Comparison of ENCODE assay signal across 11 mouse cellular contexts in genomic region chr1:54118342-54118973, GRCm38 (mm10).
DNase-seq lines count a peak whose midpoint lies in the region; ATAC-seq and TF ChIP-seq lines count a peak whose summit lies in the region.
"Had no signal": no experiment of that assay in that cellular context is flagged by ENCODE, and none has a peak within 500 bp of the region (broad histone marks: within the 10 kb centered on the region; RNA-seq: fewer than 3 reads in every experiment).

No protein-coding gene starts in this region.

- H3K27me3 ChIP-seq in lung, embryonic 14.5 days (ENCODE audit: insufficient read depth, low read length): no peaks in the 10 kb centered on the region

- H3K27ac ChIP-seq in lung, embryonic 14.5 days (ENCODE audit: low read depth): peak overlapping the region; percentile 15; the same call in 1 of the 2 replicates
- peak overlapping the region; percentile 55 for H3K27ac ChIP-seq in embryonic fibroblast, embryonic 13.5 days (ENCODE audit: insufficient read depth, low read length)

- WGBS in lung, embryonic 14.5 days: 60% methylated on average over 8 of the region's 8 CpGs

- H3K9ac ChIP-seq in lung, embryonic 14.5 days: no peak overlapping the region

- no peak for TF ChIP-seq CTCF in lung, embryonic 14.5 days (IDR thresholded peaks at IDR 0.05; ENCODE audit: low read depth)
- TF ChIP-seq CTCF in embryonic fibroblast, embryonic 13.5 days (IDR thresholded peaks at IDR 0.05; ENCODE audit: borderline replicate concordance, insufficient read depth, low read length): no peak

- H3K4me2 ChIP-seq in lung, embryonic 14.5 days: no peak overlapping the region

- ATAC-seq in lung, embryonic 14.5 days (ENCODE audit: insufficient read depth): no peak

- H3K4me3 ChIP-seq in lung, embryonic 14.5 days (ENCODE audit: low read depth, low read length): no peak overlapping the region
- no peak overlapping the region for H3K4me3 ChIP-seq in embryonic fibroblast, embryonic 13.5 days (ENCODE audit: insufficient read depth, low read length)

- H3K9me3 ChIP-seq in lung, embryonic 14.5 days (ENCODE audit: low read depth, low read length): no peaks in the 10 kb centered on the region
- H3K9me3 ChIP-seq: G1E had no signal

- H3K36me3 ChIP-seq in lung, embryonic 14.5 days (ENCODE audit: insufficient read depth): no peaks in the 10 kb centered on the region
- H3K36me3 ChIP-seq: G1E had no signal

- DNase-seq in lung, embryonic 14.5 days: no peak
- no peak for DNase-seq in lung, postnatal 14 days
- peak; percentile 76 for DNase-seq in layer of hippocampus, adult 9-11 months
- peak; percentile 31 for DNase-seq in right cerebral cortex, postnatal 14 days
- no peak for DNase-seq in adipocyte (ENCODE audit: low spot score)
- DNase-seq in gastrocnemius, postnatal 36 days: no peak
- DNase-seq: adrenal gland, postnatal 10 days; lung, postnatal 4 days; spleen, adult 18-20 months had no signal

- intact Hi-C loops in gastrocnemius, postnatal 36 days (cut with DNase I): no loop called here

- no peak for TF ChIP-seq POLR2A in embryonic fibroblast, embryonic 13.5 days (IDR thresholded peaks at IDR 0.05; ENCODE audit: low read depth, low read length)

- H3K4me1 ChIP-seq in lung, embryonic 14.5 days (ENCODE audit: insufficient read depth): no peaks in the 10 kb centered on the region
- H3K4me1 ChIP-seq in embryonic fibroblast, embryonic 13.5 days (ENCODE audit: control insufficient read depth, insufficient read depth, low read length): no peaks in the 10 kb centered on the region

Comparison
In these comparisons a context has a peak if more than half of its experiments do, and no peak if none do; other contexts are left out.
1. DNase-seq: peak in layer of hippocampus, adult 9-11 months (single experiment) and right cerebral cortex, postnatal 14 days (single experiment); none in lung, embryonic 14.5 days (single experiment), lung, postnatal 14 days (single experiment), adipocyte (single experiment) and gastrocnemius, postnatal 36 days (0 of 2).